In genomic region chr9:113802734-113803133, GRCm38 (mm10) we compare ENCODE assay signal across 21 mouse cellular contexts.
DNase-seq lines count a peak whose midpoint lies in the region; ATAC-seq and TF ChIP-seq lines count a peak whose summit lies in the region.
"Had no signal": no experiment of that assay in that cellular context is flagged by ENCODE, and none has a peak within 500 bp of the region (broad histone marks: within the 10 kb centered on the region; RNA-seq: fewer than 3 reads in every experiment).

No protein-coding gene starts in this region.

- peak overlapping the region; percentile 59; the same call in 1 of the 2 replicates for H3K27ac ChIP-seq in cerebellum, adult 2 months (ENCODE audit: insufficient read depth, low read length)
- peak overlapping the region; percentile 63 for H3K27ac ChIP-seq in heart, embryonic 12.5 days (ENCODE audit: poor library complexity, severe bottlenecking)
- 0 out of 2 replicates have a peak overlapping the region, but pooled peaks have one; percentile 3 for H3K27ac ChIP-seq in midbrain, embryonic 10.5 days (replicated peaks)
- no peak overlapping the region for H3K27ac ChIP-seq in midbrain, embryonic 15.5 days
- peak overlapping the region; percentile 11; the same call in 1 of the 2 replicates for H3K27ac ChIP-seq in midbrain, embryonic 16.5 days (ENCODE audit: low read length)
- H3K27ac ChIP-seq: gastrocnemius, adult 2 months had no signal

- H3K4me3 ChIP-seq in cerebellum, adult 2 months (replicated peaks; ENCODE audit: insufficient read depth, low read depth, low read length), result no peak overlapping the region
- no peak overlapping the region for H3K4me3 ChIP-seq in heart, embryonic 12.5 days
- H3K4me3 ChIP-seq in midbrain, embryonic 10.5 days, result no peak overlapping the region
- no peak overlapping the region for H3K4me3 ChIP-seq in midbrain, embryonic 15.5 days
- H3K4me3 ChIP-seq in midbrain, embryonic 16.5 days (ENCODE audit: low read depth, low read length), result no peak overlapping the region
- H3K4me3 ChIP-seq: gastrocnemius, adult 2 months; megakaryocyte, embryonic 14.5 days had no signal

- no peaks in the 10 kb centered on the region for H3K9me3 ChIP-seq in heart, embryonic 12.5 days (replicated peaks)
- H3K9me3 ChIP-seq in midbrain, embryonic 10.5 days (replicated peaks), result no peaks in the 10 kb centered on the region
- no peaks in the 10 kb centered on the region for H3K9me3 ChIP-seq in midbrain, embryonic 15.5 days
- no peaks in the 10 kb centered on the region for H3K9me3 ChIP-seq in midbrain, embryonic 16.5 days (replicated peaks; ENCODE audit: control insufficient read depth, low read length, poor library complexity, severe bottlenecking)
- H3K9me3 ChIP-seq: megakaryocyte, embryonic 14.5 days had no signal

- no peak overlapping the region for H3K4me2 ChIP-seq in heart, embryonic 12.5 days
- no peak overlapping the region for H3K4me2 ChIP-seq in midbrain, embryonic 15.5 days
- H3K4me2 ChIP-seq in midbrain, embryonic 16.5 days (ENCODE audit: low read length), result no peak overlapping the region
- H3K4me2 ChIP-seq: liver, embryonic 11.5 days had no signal

- TF ChIP-seq POLR2A in cerebellum, adult 2 months (IDR thresholded peaks at IDR 0.05; ENCODE audit: borderline replicate concordance, insufficient read depth, low read length), result no peak

- no peaks in the 10 kb centered on the region for H3K27me3 ChIP-seq in cerebellum, adult 2 months (ENCODE audit: control insufficient read depth, insufficient read depth, low read length)
- H3K27me3 ChIP-seq in heart, embryonic 12.5 days (replicated peaks), result no peaks in the 10 kb centered on the region
- no peaks in the 10 kb centered on the region for H3K27me3 ChIP-seq in midbrain, embryonic 10.5 days (ENCODE audit: low read depth, poor library complexity, severe bottlenecking)
- H3K27me3 ChIP-seq in midbrain, embryonic 15.5 days (replicated peaks), result no peaks in the 10 kb centered on the region
- no peaks in the 10 kb centered on the region for H3K27me3 ChIP-seq in midbrain, embryonic 16.5 days (ENCODE audit: control insufficient read depth, insufficient read depth, low read depth, low read length)
- H3K27me3 ChIP-seq: megakaryocyte, embryonic 14.5 days; Patski had no signal

- H3K36me3 ChIP-seq in heart, embryonic 12.5 days, result no peaks in the 10 kb centered on the region
- 0 out of 2 replicates have a peak, but pooled peaks cover 4% of the 10 kb centered on the region for H3K36me3 ChIP-seq in midbrain, embryonic 10.5 days
- no peaks in the 10 kb centered on the region for H3K36me3 ChIP-seq in midbrain, embryonic 15.5 days (replicated peaks)
- no peaks in the 10 kb centered on the region for H3K36me3 ChIP-seq in midbrain, embryonic 16.5 days (ENCODE audit: control insufficient read depth, insufficient read depth, low read length)

- ATAC-seq in heart, embryonic 12.5 days (ENCODE audit: insufficient number of reproducible peaks, low FRiP score), result no peak
- ATAC-seq in midbrain, embryonic 15.5 days (replicated peaks), result no peak
- ATAC-seq in midbrain, embryonic 16.5 days, result no peak
- no peak for ATAC-seq in inflammation-experienced regulatory T-cells, adult 6 months
- ATAC-seq: Patski had no signal

- no peak overlapping the region for H3K9ac ChIP-seq in heart, embryonic 12.5 days
- H3K9ac ChIP-seq in midbrain, embryonic 15.5 days, result no peak overlapping the region
- no peak overlapping the region for H3K9ac ChIP-seq in midbrain, embryonic 16.5 days (ENCODE audit: low read depth, low read length)

- TF ChIP-seq CTCF in cerebellum, adult 2 months (IDR thresholded peaks at IDR 0.05; ENCODE audit: borderline replicate concordance, insufficient read depth, low read depth, low read length), result no peak

- WGBS in cerebellum, adult 2 months, result 19% methylated on average over 3 of the region's 3 CpGs
- WGBS in heart, embryonic 12.5 days, result 64% methylated on average over 3 of the region's 3 CpGs
- 66% methylated on average over 3 of the region's 3 CpGs for WGBS in midbrain, embryonic 10.5 days
- WGBS in midbrain, embryonic 15.5 days, result 42% methylated on average over 3 of the region's 3 CpGs
- WGBS in midbrain, embryonic 16.5 days, result 48% methylated on average over 3 of the region's 3 CpGs

- peaks cover 14% of the 10 kb centered on the region for H3K4me1 ChIP-seq in cerebellum, adult 2 months (ENCODE audit: control insufficient read depth, insufficient read depth, low read length)
- peaks cover 28% of the 10 kb centered on the region for H3K4me1 ChIP-seq in heart, embryonic 12.5 days (replicated peaks)
- peaks cover 4% of the 10 kb centered on the region; the same call in 1 of the 2 replicates for H3K4me1 ChIP-seq in midbrain, embryonic 10.5 days
- H3K4me1 ChIP-seq in midbrain, embryonic 15.5 days, result no peaks in the 10 kb centered on the region
- H3K4me1 ChIP-seq in midbrain, embryonic 16.5 days (ENCODE audit: control insufficient read depth, insufficient read depth, low read length), result peaks cover 2% of the 10 kb centered on the region; the same call in 1 of the 2 replicates

- no peak for DNase-seq in cerebellum, adult 2 months
- DNase-seq in cerebellum, postnatal 36 days, result no peak
- no peak for DNase-seq in heart, adult 11 months
- no peak for DNase-seq in midbrain, embryonic 10.5 days (ENCODE audit: low spot score)
- DNase-seq: adrenal gland, postnatal 14 days; cerebellum, adult 11 months; gastrocnemius, adult 2 months; kidney, adult 8-10 months; kidney, postnatal 36 days; lung, adult 18-20 months; lung, postnatal 14 days; right cerebral cortex, postnatal 14 days; spleen, adult 18-20 months; thymus, postnatal 36 days had no signal
